Mouse (Mus musculus) cerebellum, postnatal 14 days (tissue): ENCODE measurements at regions not wholly inside any gene's neighbourhood (a gene's known extent, or its start where the extent isn't known, plus 50 kb on each side); places are given as distances from the start of the nearest gene placed in this dataset.

Experiments used
- DNase-seq, 2 experiments: peaks; one replicate each; pipeline ENCODE4 v3.0.0; 2021; ENCODE audit warnings: mixed read lengths in 2 of 2

GRCm38 (mm10) chr16:62681880-62682279 is 104.7 kb downstream of the Nsun3 start:
- DNase-seq = no peak

- DNase-seq = peak; percentile 70
Measured at GRCm38 (mm10) chr16:62676815-62677214, 109.8 kb downstream of the Nsun3 start.

- no peak for DNase-seq
Measured at GRCm38 (mm10) chr16:62657383-62657782, 129.2 kb downstream of the Nsun3 start.

- DNase-seq = no peak
Measured at GRCm38 (mm10) chr16:62654436-62654835, 132.2 kb downstream of the Nsun3 start.

- no peak for DNase-seq
Measured at GRCm38 (mm10) chr16:62653817-62654216, 132.8 kb downstream of the Nsun3 start.

GRCm38 (mm10) chr16:62652769-62653465 is 133.7 kb downstream of the Nsun3 start:
- no peak for DNase-seq

GRCm38 (mm10) chr16:62650856-62651255 is 135.8 kb downstream of the Nsun3 start:
- DNase-seq = no peak

GRCm38 (mm10) chr16:62648326-62648725 is 138.3 kb downstream of the Nsun3 start:
- DNase-seq = no peak

- peak; percentile 33 to 47 for DNase-seq
Measured at GRCm38 (mm10) chr16:62646113-62646512, 140.5 kb downstream of the Nsun3 start.

GRCm38 (mm10) chr16:62642859-62643403 is 143.7 kb downstream of the Nsun3 start:
- DNase-seq = no peak

- no peak for DNase-seq
Measured at GRCm38 (mm10) chr16:62623938-62624337, 162.7 kb downstream of the Nsun3 start.

- no peak for DNase-seq
Measured at GRCm38 (mm10) chr16:62610873-62611272, 175.7 kb downstream of the Nsun3 start.

GRCm38 (mm10) chr16:62608617-62609016 is 178.0 kb downstream of the Nsun3 start:
- no peak for DNase-seq

GRCm38 (mm10) chr16:62605920-62606319 is 180.7 kb downstream of the Nsun3 start:
- DNase-seq = no peak

- DNase-seq = peak; percentile 56 to 69
Measured at GRCm38 (mm10) chr16:62562051-62562450, 224.6 kb downstream of the Nsun3 start.

GRCm38 (mm10) chr16:62543156-62543555 is 243.5 kb downstream of the Nsun3 start:
- no peak for DNase-seq

- no peak for DNase-seq
Measured at GRCm38 (mm10) chr16:62537730-62538479, 248.7 kb downstream of the Nsun3 start.

GRCm38 (mm10) chr16:62509321-62509720 is 277.3 kb downstream of the Nsun3 start:
- peak; percentile 19 to 38 for DNase-seq

- peak; percentile 55 to 61 for DNase-seq
Measured at GRCm38 (mm10) chr16:62506725-62507482, 279.7 kb downstream of the Nsun3 start.

- no peak for DNase-seq
Measured at GRCm38 (mm10) chr16:62500870-62501269, 285.7 kb downstream of the Nsun3 start.

- DNase-seq = peak; percentile 4 to 8
Measured at GRCm38 (mm10) chr16:62500334-62500733, 286.3 kb downstream of the Nsun3 start.

- no peak for DNase-seq
Measured at GRCm38 (mm10) chr16:62498761-62499160, 287.9 kb downstream of the Nsun3 start.

- DNase-seq = no peak
Measured at GRCm38 (mm10) chr16:62496697-62497096, 289.9 kb downstream of the Nsun3 start.
